ENCODE assay signal across 11 mouse cellular contexts in the genomic region with DNA sequence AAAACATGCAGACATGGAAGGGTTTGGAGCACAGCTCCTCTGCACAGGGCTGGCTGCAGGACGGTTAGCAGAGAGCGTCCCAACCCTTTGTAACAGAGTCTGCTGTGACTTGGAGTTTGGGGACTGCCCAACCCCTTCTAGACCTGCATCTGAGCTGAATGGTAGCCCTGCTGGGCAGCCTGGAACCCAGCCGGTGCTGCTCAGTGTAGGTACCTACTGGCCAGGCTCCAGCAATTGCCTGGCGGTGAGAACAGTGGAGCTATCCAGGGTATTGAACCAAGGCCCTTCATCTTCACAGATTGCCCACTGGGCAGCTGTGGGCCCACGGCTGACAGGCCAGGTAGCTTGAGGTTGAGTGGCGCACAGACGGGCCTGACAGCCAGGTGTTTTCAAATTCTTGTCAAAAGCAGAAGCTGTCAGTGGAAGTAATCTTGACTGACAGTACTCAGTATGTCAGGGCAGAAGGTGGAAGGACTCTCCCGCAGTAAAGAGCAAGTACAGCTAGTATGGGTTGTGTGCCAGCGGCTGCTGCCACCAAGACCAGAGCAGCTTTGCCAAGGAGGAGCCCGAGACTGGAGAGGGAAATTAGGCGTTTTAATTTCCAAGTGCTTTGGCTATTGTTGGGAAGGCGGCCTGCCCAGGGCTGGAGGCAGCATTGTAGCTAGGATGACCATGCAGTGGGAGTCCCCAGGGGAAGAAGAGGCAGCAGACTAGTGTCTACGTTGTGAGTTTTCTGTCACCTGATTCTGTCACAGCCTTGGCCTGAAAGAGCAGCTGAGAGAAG. TPM values are rescaled to one million over a fixed set of nuclear protein-coding genes. Genes with fewer than 3 reads are reported as not detected.
DNase-seq lines count a peak whose midpoint lies in the region; ATAC-seq and TF ChIP-seq lines count a peak whose summit lies in the region.
"Had no signal": no experiment of that assay in that cellular context is flagged by ENCODE, and none has a peak within 500 bp of the region (broad histone marks: within the 10 kb centered on the region; RNA-seq: fewer than 3 reads in every experiment).

No protein-coding gene starts in this region.

- intact Hi-C loops in heart, postnatal 25 days (cut with DNase I) = loop anchor here (5.0 kb wide), 2 partner anchors 38 to 83 kb away; a partner anchor contains a TSS

- WGBS in heart, embryonic 14.5 days = 72% methylated on average over 13 of the region's 13 CpGs
- 82% methylated on average over 13 of the region's 13 CpGs for WGBS in liver, embryonic 12.5 days (ENCODE audit: insufficient replicate concordance)
- WGBS in cerebellum, adult 2 months = 18% methylated on average over 13 of the region's 13 CpGs
- 80% methylated on average over 13 of the region's 13 CpGs for WGBS in stomach, embryonic 15.5 days

- H3K4me1 ChIP-seq in heart, embryonic 14.5 days (ENCODE audit: control insufficient read depth in 2 of 2, insufficient read depth in 2 of 2, low read length in 2 of 2) = peaks cover 20 to 27% of the 10 kb centered on the region in 2 experiments
- H3K4me1 ChIP-seq in liver, embryonic 12.5 days = peaks cover 46% of the 10 kb centered on the region
- H3K4me1 ChIP-seq in cerebellum, adult 2 months (ENCODE audit: control insufficient read depth, insufficient read depth, low read length) = peaks cover 19% of the 10 kb centered on the region
- H3K4me1 ChIP-seq in stomach, embryonic 15.5 days = no peaks in the 10 kb centered on the region

- H3K9me3 ChIP-seq in heart, embryonic 14.5 days (ENCODE audit: control insufficient read depth, low read length) = no peaks in the 10 kb centered on the region
- no peaks in the 10 kb centered on the region for H3K9me3 ChIP-seq in liver, embryonic 12.5 days (replicated peaks)
- H3K9me3 ChIP-seq in stomach, embryonic 15.5 days = no peaks in the 10 kb centered on the region
- H3K9me3 ChIP-seq: embryonic facial prominence, embryonic 12.5 days had no signal

- no peak for DNase-seq in heart, postnatal 25 days (ENCODE audit: low spot score)
- DNase-seq in liver = no peak
- DNase-seq in cerebellum, adult 2 months = peak; percentile 69
- no peak for DNase-seq in urinary bladder, postnatal 14 days (ENCODE audit: low spot score)
- DNase-seq in left cerebral cortex, adult 9 months (ENCODE audit: low spot score in 2 of 2) = no peak
- DNase-seq: layer of hippocampus, postnatal 36 days; lung, adult 2 months had no signal

- H3K27ac ChIP-seq in heart, embryonic 14.5 days (replicated peaks in 1 of 2; ENCODE audit: control insufficient read depth in 1 of 2, insufficient read depth in 1 of 2, low read depth in 2 of 2, low read length in 2 of 2) = peak overlapping the region; percentile 40 to 76; a peak in 2 of 4 replicates
- peak overlapping the region; percentile 43 for H3K27ac ChIP-seq in liver, embryonic 12.5 days
- H3K27ac ChIP-seq in cerebellum, adult 2 months (ENCODE audit: insufficient read depth, low read length) = no peak overlapping the region
- H3K27ac ChIP-seq in stomach, embryonic 15.5 days = 0 out of 2 replicates have a peak overlapping the region, but pooled peaks have one; percentile 18
- H3K27ac ChIP-seq: embryonic facial prominence, embryonic 12.5 days had no signal

- no peak overlapping the region for H3K4me3 ChIP-seq in heart, embryonic 14.5 days (ENCODE audit: control insufficient read depth in 1 of 2, insufficient read depth in 1 of 2, low read depth in 1 of 2, low read length in 2 of 2)
- H3K4me3 ChIP-seq in liver, embryonic 12.5 days = no peak overlapping the region
- H3K4me3 ChIP-seq in cerebellum, adult 2 months (replicated peaks; ENCODE audit: insufficient read depth, low read depth, low read length) = no peak overlapping the region
- no peak overlapping the region for H3K4me3 ChIP-seq in stomach, embryonic 15.5 days (replicated peaks)
- H3K4me3 ChIP-seq: embryonic facial prominence, embryonic 12.5 days had no signal

- no peak for TF ChIP-seq CTCF in cerebellum, adult 2 months (IDR thresholded peaks at IDR 0.05; ENCODE audit: borderline replicate concordance, insufficient read depth, low read depth, low read length)

- peaks cover 83% of the 10 kb centered on the region for H3K36me3 ChIP-seq in heart, embryonic 14.5 days (ENCODE audit: control insufficient read depth, insufficient read depth, low read length)
- peaks cover 94% of the 10 kb centered on the region for H3K36me3 ChIP-seq in liver, embryonic 12.5 days
- peaks cover 31% of the 10 kb centered on the region for H3K36me3 ChIP-seq in stomach, embryonic 15.5 days

- ATAC-seq in heart, embryonic 14.5 days (ENCODE audit: insufficient number of reproducible peaks, insufficient read depth, low FRiP score, low read depth) = no peak
- ATAC-seq in liver, embryonic 12.5 days = no peak
- no peak for ATAC-seq in stomach, embryonic 15.5 days (ENCODE audit: insufficient read depth, low FRiP score, low read depth)

- no peak overlapping the region for H3K4me2 ChIP-seq in heart, embryonic 14.5 days (ENCODE audit: low read length)
- H3K4me2 ChIP-seq in liver, embryonic 12.5 days = no peak overlapping the region
- no peak overlapping the region for H3K4me2 ChIP-seq in stomach, embryonic 15.5 days
- H3K4me2 ChIP-seq: embryonic facial prominence, embryonic 12.5 days had no signal

- H3K9ac ChIP-seq in heart, embryonic 14.5 days (ENCODE audit: low read length) = 0 out of 2 replicates have a peak overlapping the region, but pooled peaks have one; percentile 5
- H3K9ac ChIP-seq in liver, embryonic 12.5 days = peak overlapping the region; percentile 12; the same call in 1 of the 2 replicates
- no peak overlapping the region for H3K9ac ChIP-seq in stomach, embryonic 15.5 days

- no peaks in the 10 kb centered on the region for H3K27me3 ChIP-seq in heart, embryonic 14.5 days (ENCODE audit: control insufficient read depth, insufficient read depth, low read length)
- no peaks in the 10 kb centered on the region for H3K27me3 ChIP-seq in liver, embryonic 12.5 days (replicated peaks)
- no peaks in the 10 kb centered on the region for H3K27me3 ChIP-seq in cerebellum, adult 2 months (ENCODE audit: control insufficient read depth, insufficient read depth, low read length)
- no peaks in the 10 kb centered on the region for H3K27me3 ChIP-seq in stomach, embryonic 15.5 days (replicated peaks)
- H3K27me3 ChIP-seq: embryonic facial prominence, embryonic 12.5 days had no signal

- TF ChIP-seq POLR2A in cerebellum, adult 2 months (IDR thresholded peaks at IDR 0.05; ENCODE audit: borderline replicate concordance, insufficient read depth, low read length) = no peak

RNA-seq across cellular contexts. Expression of a gene that starts 27.0 kb away (rescaled TPM):
- polyA plus RNA-seq in heart, embryonic 14.5 days (2014; fragmentation: Nextera tagmentation; extraction: Ambion mirVana) = 12.6 and 12.8 TPM in 2 replicates
- total RNA-seq in heart, postnatal 25 days (2021) = 1 to 10 TPM; 6.7 to 7.3 TPM
- polyA plus RNA-seq in liver, embryonic 12.5 days (2016; fragmentation: Nextera tagmentation; extraction: Ambion mirVana) = 8.0 and 8.4 TPM in 2 replicates
- 12.9 and 13.9 TPM in 2 replicates for polyA plus RNA-seq in cerebellum, adult 2 months (2012; rRNA removed)
- 17.2 and 18.4 TPM in 2 replicates for polyA plus RNA-seq in stomach, embryonic 15.5 days (2015; fragmentation: Nextera tagmentation; extraction: Ambion mirVana)

Comparison
In these comparisons a context has a peak if more than half of its experiments do, and no peak if none do; other contexts are left out.
1. DNase-seq: peak in cerebellum, adult 2 months (2 of 2); none in heart, postnatal 25 days (single experiment), liver (single experiment), urinary bladder, postnatal 14 days (single experiment) and left cerebral cortex, adult 9 months (0 of 2).